Mouse (Mus musculus): ENCODE measurements around the gene Olfr693. TPM values are rescaled to one million over a fixed set of nuclear protein-coding genes. Genes with fewer than 3 reads are reported as not detected.
"Not testable (repeated sequence)": the region's sequence is repeated elsewhere in the genome, so short reads cannot be mapped to it uniquely, and the experiment has no call there.

Gene Olfr693
- not detected in 2 replicates for polyA plus RNA-seq (2015; fragmentation: Nextera tagmentation; extraction: Ambion mirVana)

- H3K4me2 ChIP-seq, result no peak within 1 kb of the TSS
- no peak for ATAC-seq (ENCODE audit: insufficient number of reproducible peaks, low FRiP score, low TSS enrichment, low read depth)
Observed at GRCm38 (mm10) chr7:106680484-106680883, at the start of gene Olfr693. TSS of gene Olfr693 (minus strand) at chr7:106680584.

GRCm38 (mm10) chr7:106725654-106726053 lies 45.3 kb upstream of the Olfr693 start:
- not testable (repeated sequence) for H3K27ac ChIP-seq; H3K9ac ChIP-seq; H3K4me1 ChIP-seq; H3K9me3 ChIP-seq; H3K36me3 ChIP-seq; H3K4me2 ChIP-seq; H3K4me3 ChIP-seq; H3K27me3 ChIP-seq; ATAC-seq (ENCODE audit: insufficient number of reproducible peaks, low FRiP score, low TSS enrichment, low read depth)
- 78% methylated on average over 2 of the region's 2 CpGs for WGBS

More at GRCm38 (mm10) chr7:106680484-106680883, at the start of gene Olfr693:
- Histone ChIP-seq H3K36me3 (no peaks in the 10 kb centered on the region), H3K9me3 (no peaks in the 10 kb centered on the region), H3K27me3 (no peaks in the 10 kb centered on the region), H3K4me1 (no peaks in the 10 kb centered on the region), H3K9ac (no peak within 1 kb of the TSS), H3K4me3 (no peak within 1 kb of the TSS), H3K27ac (no peak within 1 kb of the TSS)

- no peaks in the 10 kb centered on the region for H3K9me3 ChIP-seq
- no peaks in the 10 kb centered on the region for H3K4me1 ChIP-seq
- H3K36me3 ChIP-seq, result no peaks in the 10 kb centered on the region
- H3K9ac ChIP-seq, result no peak within 1 kb of the TSS
- H3K27ac ChIP-seq, result no peak within 1 kb of the TSS
- no peak within 1 kb of the TSS for H3K4me3 ChIP-seq
- no peak within 1 kb of the TSS for H3K4me2 ChIP-seq
- ATAC-seq (ENCODE audit: insufficient number of reproducible peaks, low FRiP score, low TSS enrichment, low read depth), result no peak
- H3K27me3 ChIP-seq, result no peaks in the 10 kb centered on the region
Observed at GRCm38 (mm10) chr7:106716296-106716695, 35.9 kb upstream of the Olfr693 start, which contains the start of gene Olfr695. TSS of gene Olfr695 (minus strand) at chr7:106716396.

- H3K9ac ChIP-seq, result no peak overlapping the region
- ATAC-seq (ENCODE audit: insufficient number of reproducible peaks, low FRiP score, low TSS enrichment, low read depth), result no peak
- no peaks in the 10 kb centered on the region for H3K36me3 ChIP-seq
- no peaks in the 10 kb centered on the region for H3K27me3 ChIP-seq
- H3K27ac ChIP-seq, result no peak overlapping the region
- H3K9me3 ChIP-seq, result no peaks in the 10 kb centered on the region
- no peaks in the 10 kb centered on the region for H3K4me1 ChIP-seq
- 84% methylated on average over 6 of the region's 6 CpGs for WGBS
- no peak overlapping the region for H3K4me2 ChIP-seq
- no peak overlapping the region for H3K4me3 ChIP-seq
Observed at GRCm38 (mm10) chr7:106711463-106711862, 31.1 kb upstream of the Olfr693 start.

- not testable (repeated sequence) for H3K4me2 ChIP-seq; H3K4me1 ChIP-seq; H3K27me3 ChIP-seq; H3K36me3 ChIP-seq; H3K27ac ChIP-seq; ATAC-seq (ENCODE audit: insufficient number of reproducible peaks, low FRiP score, low TSS enrichment, low read depth); H3K4me3 ChIP-seq; H3K9me3 ChIP-seq; H3K9ac ChIP-seq
- WGBS, result 90% methylated on average over 10 of the region's 10 CpGs
Observed at GRCm38 (mm10) chr7:106707705-106708104, 27.3 kb upstream of the Olfr693 start.

- H3K4me1 ChIP-seq, result no peaks in the 10 kb centered on the region
- no peaks in the 10 kb centered on the region for H3K27me3 ChIP-seq
- no peaks in the 10 kb centered on the region for H3K9me3 ChIP-seq
- H3K4me3 ChIP-seq, result no peak overlapping the region
- WGBS, result 70% methylated on average over 1 of the region's 1 CpGs
- no peak overlapping the region for H3K9ac ChIP-seq
- no peak overlapping the region for H3K27ac ChIP-seq
- no peak overlapping the region for H3K4me2 ChIP-seq
- H3K36me3 ChIP-seq, result no peaks in the 10 kb centered on the region
- no peak for ATAC-seq (ENCODE audit: insufficient number of reproducible peaks, low FRiP score, low TSS enrichment, low read depth)
Observed at GRCm38 (mm10) chr7:106696891-106697290, 16.5 kb upstream of the Olfr693 start.

- H3K27me3 ChIP-seq, result no peaks in the 10 kb centered on the region
- no peak overlapping the region for H3K4me2 ChIP-seq
- no peak for ATAC-seq (ENCODE audit: insufficient number of reproducible peaks, low FRiP score, low TSS enrichment, low read depth)
- no peak overlapping the region for H3K4me3 ChIP-seq
- no peaks in the 10 kb centered on the region for H3K4me1 ChIP-seq
- no peak overlapping the region for H3K27ac ChIP-seq
- H3K9ac ChIP-seq, result no peak overlapping the region
- WGBS, result 83% methylated on average over 3 of the region's 3 CpGs
- H3K9me3 ChIP-seq, result no peaks in the 10 kb centered on the region
- no peaks in the 10 kb centered on the region for H3K36me3 ChIP-seq
Observed at GRCm38 (mm10) chr7:106692976-106693375, 12.6 kb upstream of the Olfr693 start.

- 97% methylated on average over 1 of the region's 1 CpGs for WGBS
- Histone ChIP-seq H3K27ac (no peak within 1 kb of the TSS), H3K27me3 (no peaks in the 10 kb centered on the region), H3K9me3 (no peaks in the 10 kb centered on the region), H3K4me3 (no peak within 1 kb of the TSS), H3K36me3 (no peaks in the 10 kb centered on the region), H3K4me1 (no peaks in the 10 kb centered on the region), H3K9ac (no peak within 1 kb of the TSS), H3K4me2 (no peak within 1 kb of the TSS)
- no peak for ATAC-seq (ENCODE audit: insufficient number of reproducible peaks, low FRiP score, low TSS enrichment, low read depth)
Observed at GRCm38 (mm10) chr7:106691714-106692113, 11.3 kb upstream of the Olfr693 start, which contains the start of gene Olfr694. TSS of gene Olfr694 (minus strand) at chr7:106691814.

- WGBS, result 83% methylated on average over 2 of the region's 2 CpGs
- Histone ChIP-seq H3K4me1 (no peaks in the 10 kb centered on the region), H3K4me2 (no peak overlapping the region), H3K36me3 (no peaks in the 10 kb centered on the region), H3K4me3 (no peak overlapping the region), H3K9ac (no peak overlapping the region), H3K9me3 (no peaks in the 10 kb centered on the region), H3K27ac (no peak overlapping the region), H3K27me3 (no peaks in the 10 kb centered on the region)
- no peak for ATAC-seq (ENCODE audit: insufficient number of reproducible peaks, low FRiP score, low TSS enrichment, low read depth)
Observed at GRCm38 (mm10) chr7:106685382-106685781, 5.0 kb upstream of the Olfr693 start.

- no peak for ATAC-seq (ENCODE audit: insufficient number of reproducible peaks, low FRiP score, low TSS enrichment, low read depth)
- Histone ChIP-seq H3K4me3 (no peak overlapping the region), H3K4me1 (no peaks in the 10 kb centered on the region), H3K4me2 (no peak overlapping the region), H3K9ac (no peak overlapping the region), H3K27me3 (no peaks in the 10 kb centered on the region), H3K36me3 (no peaks in the 10 kb centered on the region), H3K27ac (no peak overlapping the region), H3K9me3 (no peaks in the 10 kb centered on the region)
Observed at GRCm38 (mm10) chr7:106652344-106652652, 28.1 kb downstream of the Olfr693 start.

GRCm38 (mm10) chr7:106651555-106652343 lies 28.6 kb downstream of the Olfr693 start:
- no peak for ATAC-seq (ENCODE audit: insufficient number of reproducible peaks, low FRiP score, low TSS enrichment, low read depth)
- no peaks in the 10 kb centered on the region for H3K27me3 ChIP-seq
- H3K4me3 ChIP-seq, result no peak overlapping the region
- H3K4me1 ChIP-seq, result no peaks in the 10 kb centered on the region
- no peaks in the 10 kb centered on the region for H3K9me3 ChIP-seq
- no peak overlapping the region for H3K27ac ChIP-seq
- no peak overlapping the region for H3K4me2 ChIP-seq
- no peak overlapping the region for H3K9ac ChIP-seq
- no peaks in the 10 kb centered on the region for H3K36me3 ChIP-seq

GRCm38 (mm10) chr7:106649774-106650173 lies 30.6 kb downstream of the Olfr693 start:
- H3K27ac ChIP-seq, result no peak overlapping the region
- H3K27me3 ChIP-seq, result no peaks in the 10 kb centered on the region
- 73% methylated on average over 1 of the region's 1 CpGs for WGBS
- H3K9ac ChIP-seq, result no peak overlapping the region
- no peak overlapping the region for H3K4me2 ChIP-seq
- no peaks in the 10 kb centered on the region for H3K36me3 ChIP-seq
- no peaks in the 10 kb centered on the region for H3K4me1 ChIP-seq
- ATAC-seq (ENCODE audit: insufficient number of reproducible peaks, low FRiP score, low TSS enrichment, low read depth), result no peak
- no peak overlapping the region for H3K4me3 ChIP-seq
- no peaks in the 10 kb centered on the region for H3K9me3 ChIP-seq

GRCm38 (mm10) chr7:106645261-106645660 lies 35.1 kb downstream of the Olfr693 start:
- ATAC-seq (ENCODE audit: insufficient number of reproducible peaks, low FRiP score, low TSS enrichment, low read depth), result no peak
- Histone ChIP-seq H3K4me1 (no peaks in the 10 kb centered on the region), H3K36me3 (no peaks in the 10 kb centered on the region), H3K9ac (no peak overlapping the region), H3K4me3 (no peak overlapping the region), H3K4me2 (no peak overlapping the region), H3K9me3 (no peaks in the 10 kb centered on the region), H3K27me3 (no peaks in the 10 kb centered on the region), H3K27ac (no peak overlapping the region)
- WGBS, result 80% methylated on average over 1 of the region's 1 CpGs

All from limb, embryonic 15.5 days (tissue).